Mouse (Mus musculus): ENCODE measurements at regions not wholly inside any gene's neighbourhood (a gene's known extent, or its start where the extent isn't known, plus 50 kb on each side); places are given as distances from the start of the nearest gene placed in this dataset.

DNA sequence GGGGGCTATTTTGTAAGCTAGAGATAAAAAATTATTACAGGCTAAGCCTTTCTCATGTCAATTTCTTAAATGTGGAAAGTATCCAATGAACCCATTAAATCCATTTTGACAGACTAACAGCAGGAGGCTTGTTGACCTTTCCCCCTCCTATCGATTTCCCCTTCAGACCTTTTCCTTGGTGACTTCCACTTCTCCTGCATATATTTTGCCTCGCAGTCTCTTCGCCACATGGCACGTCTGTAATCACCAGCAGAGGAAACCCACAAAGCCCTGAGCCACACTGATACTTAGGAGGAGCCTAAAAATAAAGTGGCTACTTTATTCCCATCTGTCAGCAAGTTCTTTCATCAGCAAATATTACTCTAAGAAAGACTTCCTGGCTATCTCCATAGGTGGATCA lies 247.5 kb upstream of the Rnf219 start:
- TF ChIP-seq CTCF (IDR thresholded peaks at IDR 0.05; ENCODE audit: low read depth) = no peak
- no peak for TF ChIP-seq EP300 (optimal IDR thresholded peaks at IDR 0.05)
